Mouse (Mus musculus): ENCODE data around the gene Tspan9. TPM values are rescaled to one million over a fixed set of nuclear protein-coding genes. Genes with fewer than 3 reads are reported as not detected.

Gene Tspan9
- total RNA-seq (2014; rRNA removed; ENCODE audit: low replicate concordance) (332 and 368 TPM in 2 replicates), polyA plus RNA-seq (2015; fragmentation: Nextera tagmentation; extraction: Ambion mirVana) (84.7 and 105 TPM in 2 replicates)

DNA sequence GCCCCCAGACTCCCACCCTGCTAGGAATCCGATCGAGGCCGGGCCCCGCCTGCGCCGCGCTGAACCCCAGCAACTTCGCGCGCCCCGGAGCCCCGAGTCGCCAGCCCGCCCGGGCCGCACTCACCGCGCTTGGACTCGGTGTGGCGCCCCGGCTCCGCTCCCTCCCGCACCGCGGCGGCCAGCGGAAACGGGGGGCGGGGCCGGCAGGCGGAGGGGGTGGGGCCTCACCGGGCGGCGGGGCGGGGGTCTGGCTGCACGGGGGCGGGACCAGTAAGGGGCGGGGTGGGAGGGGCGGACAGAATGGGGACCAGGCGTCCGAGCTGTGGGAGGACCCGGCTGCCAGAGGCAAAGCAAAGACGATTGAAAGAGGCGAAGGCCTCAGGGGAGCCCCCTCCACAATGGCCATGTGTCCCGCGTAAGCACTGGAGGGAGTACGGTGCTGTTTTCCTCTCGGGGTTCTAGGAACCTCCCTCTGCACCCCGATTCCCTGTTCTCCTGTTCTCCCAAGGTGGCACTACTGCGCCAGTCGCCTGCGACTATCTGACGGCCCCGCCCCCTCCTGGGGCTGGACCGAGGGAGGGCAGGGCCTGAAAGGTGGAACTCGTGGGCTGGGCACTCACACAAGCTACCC, at the start of gene Tspan9:
TSS of gene Tspan9 (minus strand) at position 205 of the 631 bp plus-strand sequence.
- Histone ChIP-seq H3K9ac (replicated peaks; ENCODE audit: low read depth, low read length) (peak within 1 kb of the TSS; percentile 89), H3K4me3 (ENCODE audit: low read depth, low read length) (peak within 1 kb of the TSS; percentile 83), H3K4me1 (ENCODE audit: control insufficient read depth, insufficient read depth) (peaks cover 21% of the 10 kb centered on the region), H3K27ac (ENCODE audit: low read depth) (peak within 1 kb of the TSS; percentile 88), H3K27me3 (ENCODE audit: control insufficient read depth, insufficient read depth, low read length) (no peaks in the 10 kb centered on the region), H3K36me3 (replicated peaks; ENCODE audit: control insufficient read depth, insufficient read depth, low read length) (no peaks in the 10 kb centered on the region), H3K9me3 (replicated peaks; ENCODE audit: control insufficient read depth, low read length) (no peaks in the 10 kb centered on the region), H3K4me2 (ENCODE audit: low read depth, low read length) (peak within 1 kb of the TSS; percentile 96)
- peak; percentile 82 for DNase-seq (ENCODE audit: low spot score)
- under 1% methylated on average over 48 of the region's 56 CpGs for WGBS
- ATAC-seq (ENCODE audit: insufficient read depth, low read depth): peak; percentile 88
- no peak for TF ChIP-seq CTCF (IDR thresholded peaks at IDR 0.05; ENCODE audit: low read depth)
- no peak for TF ChIP-seq EP300 (IDR thresholded peaks at IDR 0.05; ENCODE audit: low read depth)

DNA sequence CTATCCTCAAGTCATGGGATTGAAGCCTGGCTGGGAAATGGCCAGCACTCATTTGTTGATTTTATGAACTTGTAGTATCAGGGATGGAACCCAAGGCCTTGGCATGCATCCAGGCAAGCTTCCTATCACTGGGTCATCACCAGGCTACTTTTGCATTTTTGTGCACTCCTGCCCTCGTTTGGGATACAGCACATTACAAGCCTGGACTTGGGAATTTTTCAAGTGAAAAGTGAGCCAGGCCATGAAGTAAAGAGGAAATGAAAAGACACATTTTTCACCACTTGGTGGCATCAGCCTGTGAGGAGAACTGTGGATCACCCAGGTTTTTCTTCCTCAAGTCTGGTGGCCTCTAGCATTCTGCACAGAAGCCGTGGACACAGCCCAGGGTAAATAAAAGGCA, 40.1 kb upstream of the Tspan9 start:
- WGBS: 56% methylated on average over 2 of the region's 2 CpGs
- Histone ChIP-seq H3K27ac (ENCODE audit: low read depth) (no peak overlapping the region), H3K27me3 (ENCODE audit: control insufficient read depth, insufficient read depth, low read length) (no peaks in the 10 kb centered on the region), H3K4me1 (ENCODE audit: control insufficient read depth, insufficient read depth) (no peaks in the 10 kb centered on the region), H3K36me3 (replicated peaks; ENCODE audit: control insufficient read depth, insufficient read depth, low read length) (no peaks in the 10 kb centered on the region), H3K4me2 (ENCODE audit: low read depth, low read length) (no peak overlapping the region), H3K9ac (replicated peaks; ENCODE audit: low read depth, low read length) (no peak overlapping the region), H3K9me3 (replicated peaks; ENCODE audit: control insufficient read depth, low read length) (no peaks in the 10 kb centered on the region), H3K4me3 (ENCODE audit: low read depth, low read length) (no peak overlapping the region)
- peak; percentile 9; the same call in 1 of the 2 replicates for TF ChIP-seq CTCF (IDR thresholded peaks at IDR 0.05; ENCODE audit: low read depth)
- no peak for TF ChIP-seq EP300 (IDR thresholded peaks at IDR 0.05; ENCODE audit: low read depth)
- DNase-seq (ENCODE audit: low spot score) (no peak), ATAC-seq (ENCODE audit: insufficient read depth, low read depth) (no peak)

DNA sequence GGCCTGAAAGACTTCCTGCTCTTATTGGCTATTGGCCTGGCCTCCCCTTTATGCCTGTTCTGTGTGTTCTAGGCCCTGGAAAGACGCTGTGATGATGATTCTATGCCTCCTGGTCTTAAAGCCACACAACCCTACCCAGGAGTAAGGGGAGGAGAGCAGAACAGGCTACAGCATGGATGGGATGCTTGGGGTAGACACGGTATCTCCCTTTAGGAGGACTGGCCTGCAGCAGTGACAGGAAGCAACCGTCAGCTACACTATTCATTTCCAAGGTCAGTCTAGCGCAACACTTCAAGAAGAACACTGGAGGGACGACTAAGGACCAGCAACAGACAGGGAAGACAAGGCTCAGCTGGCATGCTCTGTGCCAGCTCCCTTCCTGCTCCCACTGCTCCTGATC, 37.8 kb upstream of the Tspan9 start:
- Histone ChIP-seq H3K4me3 (ENCODE audit: low read depth, low read length) (no peak overlapping the region), H3K9ac (replicated peaks; ENCODE audit: low read depth, low read length) (no peak overlapping the region), H3K4me1 (ENCODE audit: control insufficient read depth, insufficient read depth) (no peaks in the 10 kb centered on the region), H3K4me2 (ENCODE audit: low read depth, low read length) (no peak overlapping the region), H3K27me3 (ENCODE audit: control insufficient read depth, insufficient read depth, low read length) (no peaks in the 10 kb centered on the region), H3K36me3 (replicated peaks; ENCODE audit: control insufficient read depth, insufficient read depth, low read length) (no peaks in the 10 kb centered on the region), H3K9me3 (replicated peaks; ENCODE audit: control insufficient read depth, low read length) (no peaks in the 10 kb centered on the region), H3K27ac (ENCODE audit: low read depth) (no peak overlapping the region)
- WGBS: 39% methylated on average over 5 of the region's 5 CpGs
- TF ChIP-seq EP300 (IDR thresholded peaks at IDR 0.05; ENCODE audit: low read depth) (no peak), CTCF (IDR thresholded peaks at IDR 0.05; ENCODE audit: low read depth) (no peak)
- ATAC-seq (ENCODE audit: insufficient read depth, low read depth) (no peak), DNase-seq (ENCODE audit: low spot score) (no peak)

DNA sequence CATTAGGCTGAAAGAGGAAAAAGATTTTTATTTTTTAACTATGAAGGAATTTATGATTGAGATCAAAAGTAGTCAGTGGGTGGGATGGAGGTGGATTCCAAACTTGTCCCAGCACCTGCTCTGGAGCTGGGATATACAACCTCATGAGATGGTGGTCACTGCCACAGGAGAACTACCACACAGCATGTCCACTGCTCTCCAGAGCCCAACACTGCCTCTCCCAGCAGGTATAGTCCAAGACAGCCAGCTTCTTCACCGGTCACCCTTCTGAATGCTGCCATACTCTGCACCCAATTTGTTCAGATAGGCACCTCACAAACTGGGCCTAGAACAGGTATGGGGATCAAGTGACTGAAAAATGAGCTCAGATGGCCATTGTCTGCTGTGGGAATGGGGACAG, 36.3 kb upstream of the Tspan9 start:
- H3K4me2 ChIP-seq (ENCODE audit: low read depth, low read length): no peak overlapping the region
- no peak overlapping the region for H3K4me3 ChIP-seq (ENCODE audit: low read depth, low read length)
- no peak overlapping the region for H3K27ac ChIP-seq (ENCODE audit: low read depth)
- no peaks in the 10 kb centered on the region for H3K27me3 ChIP-seq (ENCODE audit: control insufficient read depth, insufficient read depth, low read length)
- H3K9ac ChIP-seq (replicated peaks; ENCODE audit: low read depth, low read length): no peak overlapping the region
- TF ChIP-seq EP300 (IDR thresholded peaks at IDR 0.05; ENCODE audit: low read depth) (no peak), CTCF (IDR thresholded peaks at IDR 0.05; ENCODE audit: low read depth) (no peak)
- DNase-seq (ENCODE audit: low spot score) (no peak), ATAC-seq (ENCODE audit: insufficient read depth, low read depth) (no peak)
- no peaks in the 10 kb centered on the region for H3K4me1 ChIP-seq (ENCODE audit: control insufficient read depth, insufficient read depth)
- no peaks in the 10 kb centered on the region for H3K9me3 ChIP-seq (replicated peaks; ENCODE audit: control insufficient read depth, low read length)
- no peaks in the 10 kb centered on the region for H3K36me3 ChIP-seq (replicated peaks; ENCODE audit: control insufficient read depth, insufficient read depth, low read length)
- 92% methylated on average over 1 of the region's 1 CpGs for WGBS

DNA sequence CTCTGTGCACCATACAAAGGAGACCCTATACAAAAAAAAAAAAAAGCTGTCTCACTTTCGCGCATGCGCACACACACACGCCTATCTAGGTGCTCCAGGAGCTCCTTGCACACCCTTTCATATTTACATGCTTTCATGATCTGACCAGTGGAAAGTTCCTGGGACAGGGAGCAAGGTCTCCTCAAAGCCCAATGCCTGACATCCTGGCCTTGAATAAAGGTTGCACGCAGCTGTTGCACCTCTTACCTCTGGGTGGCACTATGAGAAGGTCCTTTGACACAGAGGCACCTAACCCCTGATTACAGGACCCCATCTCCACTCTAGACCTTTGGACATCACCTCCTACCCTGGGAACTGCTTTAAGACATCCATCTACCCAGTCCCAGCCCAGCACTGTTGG, 35.9 kb upstream of the Tspan9 start:
- H3K27ac ChIP-seq (ENCODE audit: low read depth): no peak overlapping the region
- 76% methylated on average over 5 of the region's 5 CpGs for WGBS

DNA sequence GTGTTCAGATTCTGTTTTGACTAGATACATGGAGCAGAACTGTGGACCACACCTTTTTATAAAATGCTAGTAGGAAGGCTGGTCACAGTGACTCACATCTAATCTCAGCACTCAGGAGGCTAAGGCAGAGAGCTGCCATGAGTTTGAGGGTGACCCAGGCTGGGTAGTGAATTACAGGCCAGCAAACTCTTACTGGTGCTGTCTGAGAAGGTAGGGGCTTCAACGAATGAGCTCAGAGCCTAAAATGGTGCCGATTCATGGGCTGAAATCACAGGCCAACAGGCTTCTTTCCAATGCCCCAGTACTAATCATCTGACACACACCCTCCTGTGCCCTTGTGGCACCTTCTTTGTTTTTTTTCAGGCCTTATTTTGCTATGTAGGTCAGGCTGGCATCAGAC, 35.3 kb upstream of the Tspan9 start:
- no peak overlapping the region for H3K4me2 ChIP-seq (ENCODE audit: low read depth, low read length)
- no peak overlapping the region for H3K9ac ChIP-seq (replicated peaks; ENCODE audit: low read depth, low read length)
- H3K27ac ChIP-seq (ENCODE audit: low read depth): no peak overlapping the region
- DNase-seq (ENCODE audit: low spot score) (no peak), ATAC-seq (ENCODE audit: insufficient read depth, low read depth) (no peak)
- TF ChIP-seq CTCF (IDR thresholded peaks at IDR 0.05; ENCODE audit: low read depth): no peak
- H3K27me3 ChIP-seq (ENCODE audit: control insufficient read depth, insufficient read depth, low read length): no peaks in the 10 kb centered on the region
- no peak overlapping the region for H3K4me3 ChIP-seq (ENCODE audit: low read depth, low read length)
- no peaks in the 10 kb centered on the region for H3K36me3 ChIP-seq (replicated peaks; ENCODE audit: control insufficient read depth, insufficient read depth, low read length)
- 87% methylated on average over 2 of the region's 2 CpGs for WGBS
- no peaks in the 10 kb centered on the region for H3K9me3 ChIP-seq (replicated peaks; ENCODE audit: control insufficient read depth, low read length)
- no peaks in the 10 kb centered on the region for H3K4me1 ChIP-seq (ENCODE audit: control insufficient read depth, insufficient read depth)

More for the DNA sequence above, 35.9 kb upstream of the Tspan9 start:
- DNase-seq (ENCODE audit: low spot score) (no peak), ATAC-seq (ENCODE audit: insufficient read depth, low read depth) (no peak)
- H3K4me1 ChIP-seq (ENCODE audit: control insufficient read depth, insufficient read depth): no peaks in the 10 kb centered on the region
- H3K4me3 ChIP-seq (ENCODE audit: low read depth, low read length): no peak overlapping the region
- peak; percentile 25; the same call in 1 of the 2 replicates for TF ChIP-seq CTCF (IDR thresholded peaks at IDR 0.05; ENCODE audit: low read depth)
- no peak for TF ChIP-seq EP300 (IDR thresholded peaks at IDR 0.05; ENCODE audit: low read depth)
- no peaks in the 10 kb centered on the region for H3K36me3 ChIP-seq (replicated peaks; ENCODE audit: control insufficient read depth, insufficient read depth, low read length)
- no peaks in the 10 kb centered on the region for H3K9me3 ChIP-seq (replicated peaks; ENCODE audit: control insufficient read depth, low read length)
- no peaks in the 10 kb centered on the region for H3K27me3 ChIP-seq (ENCODE audit: control insufficient read depth, insufficient read depth, low read length)
- H3K9ac ChIP-seq (replicated peaks; ENCODE audit: low read depth, low read length): no peak overlapping the region
- no peak overlapping the region for H3K4me2 ChIP-seq (ENCODE audit: low read depth, low read length)
